Mouse (Mus musculus) neural tube, embryonic 11.5 days (tissue): Measurements from ENCODE around the gene Col23a1. TPM values are rescaled to one million over a fixed set of nuclear protein-coding genes. Genes with fewer than 3 reads are reported as not detected.

Source experiments
- ATAC-seq: fragments of 200-750 bp; cut with Nextera tagmentation; 2 replicates; pipeline ENCODE4 v1.8.0; 2017; ENCODE audit warnings: moderate number of reproducible peaks, mild to moderate bottlenecking, moderate TSS enrichment, moderate library complexity; ENCODE audit not compliant: insufficient read depth, low FRiP score, low TSS enrichment
- DNase-seq: peaks from one replicate; pipeline ENCODE4 v3.0.0-alpha.2; 2015; ENCODE audit warnings: low spot score
- H3K27ac ChIP-seq: fragments of 300-500 bp; sonication (generic); 2 replicates; pipeline ENCODE4 v1.5.1; 2014; ENCODE audit warnings: low read depth, mild to moderate bottlenecking, low read length
- H3K27me3 ChIP-seq: fragments of 300-500 bp; sonication (generic); 2 replicates; pipeline ENCODE4 v1.6.1; 2014; ENCODE audit warnings: mild to moderate bottlenecking, low read length, mixed read lengths; ENCODE audit not compliant: control insufficient read depth, insufficient read depth
- H3K36me3 ChIP-seq: fragments of 300-500 bp; sonication (generic); 2 replicates; pipeline ENCODE4 v1.6.1; 2014; ENCODE audit warnings: mild to moderate bottlenecking, low read length, moderate library complexity, mixed read lengths; ENCODE audit not compliant: control insufficient read depth, insufficient read depth
- H3K4me1 ChIP-seq: fragments of 300-500 bp; sonication (generic); 2 replicates; pipeline ENCODE4 v1.6.1; 2014; ENCODE audit warnings: low read length, mixed read lengths; ENCODE audit not compliant: control insufficient read depth, insufficient read depth
- H3K4me2 ChIP-seq: fragments of 300-500 bp; sonication (generic); 2 replicates; pipeline ENCODE4 v1.6.1; 2014; ENCODE audit warnings: low read depth, mild to moderate bottlenecking, moderate library complexity
- H3K4me3 ChIP-seq: fragments of 300-500 bp; sonication (generic); 2 replicates; pipeline ENCODE4 v1.5.1; 2014; ENCODE audit warnings: low read depth, low read length
- H3K9ac ChIP-seq: fragments of 300-500 bp; sonication (generic); 2 replicates; pipeline ENCODE4 v1.6.1; 2014; ENCODE audit warnings: mild to moderate bottlenecking, low read length
- H3K9me3 ChIP-seq: fragments of 300-500 bp; sonication (generic); 2 replicates; pipeline ENCODE4 v1.6.1; 2016; ENCODE audit warnings: low read length; ENCODE audit not compliant: control insufficient read depth
- WGBS: fragments of 180-500 bp; shearing (Covaris S2); extraction: QIAGEN DNeasy Blood & Tissue Kit; methylation state at CpG from one replicate; pipeline ENCODE4 v1.1.7; 2014; 5-methylcytosine and 5-hydroxymethylcytosine counted together
- polyA plus RNA-seq: library from polyadenylated mRNA; unstranded; fragments of >200 nt; fragmentation: Nextera tagmentation; extraction: Ambion mirVana; gene quantifications from 2 replicates; pipeline ENCODE4 v1.2.1, GENCODE M21; 2014

The Col23a1 gene
- polyA plus RNA-seq = 9.7 and 10.9 TPM in 2 replicates

GRCm38 (mm10) chr11:51289564-51290041, at the start of gene Col23a1:
Gene Col23a1 (plus strand): TSS chr11:51289920.
- no peaks in the 10 kb centered on the region for H3K9me3 ChIP-seq
- DNase-seq (peak; percentile 89), ATAC-seq (peak; percentile 83)
- peak within 1 kb of the TSS; percentile 85 for H3K4me2 ChIP-seq
- H3K4me3 ChIP-seq = peak within 1 kb of the TSS; percentile 59
- H3K9ac ChIP-seq = peak within 1 kb of the TSS; percentile 57
- H3K4me1 ChIP-seq = no peaks in the 10 kb centered on the region
- H3K27ac ChIP-seq = peak within 1 kb of the TSS; percentile 20; the same call in 1 of the 2 replicates
- no peaks in the 10 kb centered on the region for H3K27me3 ChIP-seq
- H3K36me3 ChIP-seq = no peaks in the 10 kb centered on the region
- under 1% methylated on average over 36 of the region's 38 CpGs for WGBS

GRCm38 (mm10) chr11:51242897-51243296, 46.8 kb upstream of the Col23a1 start:
- Histone ChIP-seq H3K27ac (no peak overlapping the region), H3K4me2 (no peak overlapping the region), H3K27me3 (no peaks in the 10 kb centered on the region), H3K4me3 (no peak overlapping the region), H3K4me1 (no peaks in the 10 kb centered on the region), H3K36me3 (no peaks in the 10 kb centered on the region), H3K9ac (no peak overlapping the region), H3K9me3 (no peaks in the 10 kb centered on the region)
- DNase-seq (no peak), ATAC-seq (no peak)
- WGBS = 86% methylated on average over 2 of the region's 2 CpGs

GRCm38 (mm10) chr11:51257006-51257405, 32.7 kb upstream of the Col23a1 start:
- DNase-seq = no peak
- Histone ChIP-seq H3K4me3 (no peak overlapping the region), H3K4me2 (no peak overlapping the region), H3K27me3 (no peaks in the 10 kb centered on the region), H3K9me3 (no peaks in the 10 kb centered on the region), H3K4me1 (no peaks in the 10 kb centered on the region), H3K9ac (no peak overlapping the region), H3K36me3 (no peaks in the 10 kb centered on the region), H3K27ac (no peak overlapping the region)
- no peak for ATAC-seq
- WGBS = 91% methylated on average over 4 of the region's 4 CpGs

GRCm38 (mm10) chr11:51261680-51262219, 28.0 kb upstream of the Col23a1 start, which contains the start of gene Clk4:
Gene Clk4 (plus strand): TSS chr11:51261730.
- Histone ChIP-seq H3K9ac (peak within 1 kb of the TSS; percentile 97), H3K36me3 (no peaks in the 10 kb centered on the region), H3K27me3 (no peaks in the 10 kb centered on the region), H3K4me2 (peak within 1 kb of the TSS; percentile 74), H3K9me3 (no peaks in the 10 kb centered on the region), H3K4me3 (peak within 1 kb of the TSS; percentile 74), H3K27ac (peak within 1 kb of the TSS; percentile 64; the same call in 1 of the 2 replicates), H3K4me1 (peaks cover 6% of the 10 kb centered on the region)
- DNase-seq = no peak
- WGBS = 82% methylated on average over 3 of the region's 3 CpGs
- no peak for ATAC-seq

GRCm38 (mm10) chr11:51262342-51263285, 27.1 kb upstream of the Col23a1 start, which contains the start of gene BC049762:
Gene BC049762 (minus strand): TSS chr11:51263046.
- 9% methylated on average over 57 of the region's 57 CpGs for WGBS

GRCm38 (mm10) chr11:51263286-51263831, 26.4 kb upstream of the Col23a1 start:
- Histone ChIP-seq H3K9me3 (no peaks in the 10 kb centered on the region), H3K4me2 (peak overlapping the region; percentile 74), H3K27ac (peak overlapping the region; percentile 87), H3K4me1 (peaks cover 6% of the 10 kb centered on the region), H3K36me3 (no peaks in the 10 kb centered on the region; the same call in 1 of the 2 replicates), H3K27me3 (no peaks in the 10 kb centered on the region), H3K4me3 (peak overlapping the region; percentile 74), H3K9ac (peak overlapping the region; percentile 97)
- peak; percentile 64 for ATAC-seq
- under 1% methylated on average over 43 of the region's 50 CpGs for WGBS
- DNase-seq = peak; percentile 46

More at GRCm38 (mm10) chr11:51262342-51263285, 27.1 kb upstream of the Col23a1 start, which contains the start of gene BC049762:
- peak; percentile 99 for DNase-seq
- Histone ChIP-seq H3K27me3 (no peaks in the 10 kb centered on the region), H3K27ac (peak within 1 kb of the TSS; percentile 87), H3K4me3 (peak within 1 kb of the TSS; percentile 74), H3K9me3 (no peaks in the 10 kb centered on the region), H3K36me3 (no peaks in the 10 kb centered on the region; the same call in 1 of the 2 replicates), H3K9ac (peak within 1 kb of the TSS; percentile 97), H3K4me1 (peaks cover 6% of the 10 kb centered on the region), H3K4me2 (peak within 1 kb of the TSS; percentile 74)
- ATAC-seq = peak; percentile 95

- Histone ChIP-seq H3K4me3 (peak overlapping the region; percentile 74), H3K36me3 (peaks cover 1% of the 10 kb centered on the region; the same call in 1 of the 2 replicates), H3K9ac (0 out of 2 replicates have a peak overlapping the region, but pooled peaks have one; percentile 5), H3K27me3 (no peaks in the 10 kb centered on the region), H3K9me3 (no peaks in the 10 kb centered on the region), H3K27ac (no peak overlapping the region), H3K4me2 (peak overlapping the region; percentile 74), H3K4me1 (peaks cover 6% of the 10 kb centered on the region)
- ATAC-seq (no peak), DNase-seq (no peak)
- WGBS = 35% methylated on average over 6 of the region's 6 CpGs
Observed at GRCm38 (mm10) chr11:51264352-51264751, 25.4 kb upstream of the Col23a1 start.

GRCm38 (mm10) chr11:51265326-51265725, 24.4 kb upstream of the Col23a1 start:
- ATAC-seq (no peak), DNase-seq (peak; percentile 38)
- no peak overlapping the region for H3K9ac ChIP-seq
- H3K36me3 ChIP-seq = peaks cover 2% of the 10 kb centered on the region; the same call in 1 of the 2 replicates
- H3K27me3 ChIP-seq = no peaks in the 10 kb centered on the region
- 59% methylated on average over 3 of the region's 3 CpGs for WGBS
- peaks cover 6% of the 10 kb centered on the region for H3K4me1 ChIP-seq
- H3K9me3 ChIP-seq = no peaks in the 10 kb centered on the region
- H3K4me3 ChIP-seq = no peak overlapping the region
- H3K27ac ChIP-seq = no peak overlapping the region
- no peak overlapping the region; the same call in 1 of the 2 replicates for H3K4me2 ChIP-seq
